Mouse (Mus musculus) hematopoietic stem cell, adult 5-6 weeks (primary cell): ENCODE measurements around the gene Fan1. TPM values are rescaled to one million over a fixed set of nuclear protein-coding genes. Genes with fewer than 3 reads are reported as not detected.

Experiments used
- ATAC-seq, 2 experiments: fragments of 125-278 bp in 1 of 2; replicated peaks in 1 of 2; 2 replicates each; pipeline ENCODE4 v1.8.0; 2016 to 2017; ENCODE audit warnings: inconsistent platforms in 2 of 2, mild to moderate bottlenecking in 2 of 2, moderate number of reproducible peaks in 2 of 2, low read depth in 1 of 2, moderate TSS enrichment in 1 of 2; ENCODE audit not compliant: low FRiP score in 2 of 2, poor library complexity in 2 of 2, severe bottlenecking in 2 of 2, insufficient read depth in 1 of 2, low TSS enrichment in 1 of 2
- total RNA-seq: library from RNA; stranded (forward); fragments of 172-1452, 232-1000 nt; gene quantifications from 2 replicates; pipeline ENCODE4 v1.2.3, GENCODE M21; 2017

Gene Fan1
- total RNA-seq, 1 experiment from 2014 or later, result 9.2 TPM

GRCm38 (mm10) chr7:64351087-64351486 lies 22.8 kb downstream of the Fan1 start:
- peak in 1 of 2 experiments; percentile 49; a peak in 2 of 4 replicates for ATAC-seq

GRCm38 (mm10) chr7:64349147-64349861 lies 24.6 kb downstream of the Fan1 start:
- no peak for ATAC-seq

GRCm38 (mm10) chr7:64347813-64348212 lies 26.1 kb downstream of the Fan1 start:
- ATAC-seq, result no peak

GRCm38 (mm10) chr7:64332686-64333085 lies 41.2 kb downstream of the Fan1 start:
- ATAC-seq, result no peak

GRCm38 (mm10) chr7:64331309-64331708 lies 42.6 kb downstream of the Fan1 start:
- ATAC-seq, result no peak

- no peak for ATAC-seq
Measured at GRCm38 (mm10) chr7:64327486-64327885, 46.4 kb downstream of the Fan1 start.

GRCm38 (mm10) chr7:64326892-64327291 lies 47.0 kb downstream of the Fan1 start:
- ATAC-seq, result peak; percentile 97 to 98

- ATAC-seq, result no peak
Measured at GRCm38 (mm10) chr7:64321658-64322057, 52.2 kb downstream of the Fan1 start.

GRCm38 (mm10) chr7:64321125-64321524 lies 52.8 kb downstream of the Fan1 start:
- ATAC-seq, result no peak

- no peak for ATAC-seq
Measured at GRCm38 (mm10) chr7:64312811-64313210, 61.1 kb downstream of the Fan1 start.

- no peak for ATAC-seq
Measured at GRCm38 (mm10) chr7:64310756-64311155, 63.1 kb downstream of the Fan1 start.

- no peak for ATAC-seq
Measured at GRCm38 (mm10) chr7:64310241-64310640, 63.7 kb downstream of the Fan1 start.

Other genes starting within 250 kb of the Fan1 start
- gene Trpm1, start 220.3 kb downstream of the Fan1 start, total RNA-seq, result not detected in 2 replicates
- 3.4 and 4.3 TPM in 2 replicates for gene Mtmr10, start 86.4 kb downstream of the Fan1 start, total RNA-seq
- 84.7 and 99.5 TPM in 2 replicates for gene Mphosph10, start 18.2 kb upstream of the Fan1 start, total RNA-seq
- gene Mcee, start 18.5 kb upstream of the Fan1 start, total RNA-seq, result 84.4 and 122 TPM in 2 replicates
- gene Apba2, start 127.6 kb upstream of the Fan1 start, total RNA-seq, result 0.50 TPM in 1 of 2 replicates, not detected in the other